Mouse (Mus musculus): ENCODE measurements around the gene Ep300. TPM values are rescaled to one million over a fixed set of nuclear protein-coding genes. Genes with fewer than 3 reads are reported as not detected.

Gene Ep300
- total and polyA plus RNA-seq, 3 experiments, result 11.6 to 45.2 (median 32.3) TPM

- TF ChIP-seq NRF1 (IDR thresholded peaks at IDR 0.05; ENCODE audit: insufficient read depth, low read depth, low read length, poor library complexity, severe bottlenecking) (no peak), CTCF (IDR thresholded peaks at IDR 0.05 in 2 of 3, conservative IDR thresholded peaks at IDR 0.05 in 1 of 3; ENCODE audit: control insufficient read depth in 1 of 3, insufficient read depth in 1 of 3, low read depth in 2 of 3, low read length in 3 of 3, poor library complexity in 1 of 3, severe bottlenecking in 1 of 3) (peak; percentile 67 to 81 (median 69)), MAX (IDR thresholded peaks at IDR 0.05; ENCODE audit: low read length) (no peak), ZNF384 (IDR thresholded peaks at IDR 0.05; ENCODE audit: low read depth, low read length) (0 out of 2 replicates have a peak, but pooled peaks have one; percentile 15), RCOR1 (IDR thresholded peaks at IDR 0.05; ENCODE audit: low read depth, low read length) (no peak), RAD21 (IDR thresholded peaks at IDR 0.05; ENCODE audit: low read depth, low read length) (peak; percentile 74), ETS1 (IDR thresholded peaks at IDR 0.05; ENCODE audit: low read depth, low read length) (no peak), HCFC1 (IDR thresholded peaks at IDR 0.05; ENCODE audit: low read depth, low read length) (no peak), SMC3 (IDR thresholded peaks at IDR 0.05; ENCODE audit: low read depth, low read length) (peak; percentile 79), SIN3A (IDR thresholded peaks at IDR 0.05; ENCODE audit: low read length) (peak; percentile 35; the same call in 1 of the 2 replicates), MYC (IDR thresholded peaks at IDR 0.05; ENCODE audit: low read depth, low read length) (no peak), ZC3H11A (IDR thresholded peaks at IDR 0.05; ENCODE audit: low read depth, low read length) (peak; percentile 56)
- H3K36me3 ChIP-seq (ENCODE audit: control insufficient read depth in 1 of 2, insufficient read depth in 2 of 2, low read length in 2 of 2), result peaks cover under 1 to 8% of the 10 kb centered on the region in 2 experiments; a peak in 3 of 4 replicates
- H3K4me1 ChIP-seq (ENCODE audit: control insufficient read depth in 1 of 2, insufficient read depth in 2 of 2, low read length in 2 of 2), result peaks cover under 1 to 3% of the 10 kb centered on the region in 2 experiments; a peak in 2 of 4 replicates
- no peak overlapping the region for H3K27ac ChIP-seq (ENCODE audit: control insufficient read depth, low read depth, low read length)
- H3K27me3 ChIP-seq (ENCODE audit: control insufficient read depth in 1 of 2, insufficient read depth in 2 of 2, low read length in 2 of 2), result no peaks in the 10 kb centered on the region
- no peak overlapping the region for H3K9ac ChIP-seq (ENCODE audit: control insufficient read depth, low read depth, low read length, poor library complexity, severe bottlenecking)
- DNase-seq (ENCODE audit: low read depth, low spot score), result peak; percentile 65
- peaks cover 8% of the 10 kb centered on the region for H3K79me2 ChIP-seq (ENCODE audit: control insufficient read depth, insufficient read depth, low read length, poor library complexity)
- H3K9me3 ChIP-seq (replicated peaks; ENCODE audit: insufficient read depth, low read length), result no peaks in the 10 kb centered on the region
- H3K4me3 ChIP-seq (ENCODE audit: control insufficient read depth in 1 of 2, insufficient read depth in 1 of 2, low read depth in 2 of 2, low read length in 2 of 2), result no peak overlapping the region
Observed at GRCm38 (mm10) chr15:81670231-81670640, 85.1 kb downstream of the Ep300 start.

GRCm38 (mm10) chr15:81676637-81677036 lies 91.5 kb downstream of the Ep300 start:
- no peak overlapping the region for H3K9ac ChIP-seq (ENCODE audit: control insufficient read depth, low read depth, low read length, poor library complexity, severe bottlenecking)
- no peaks in the 10 kb centered on the region for H3K4me1 ChIP-seq (ENCODE audit: control insufficient read depth in 1 of 2, insufficient read depth in 2 of 2, low read length in 2 of 2)
- no peak overlapping the region for H3K4me3 ChIP-seq (ENCODE audit: control insufficient read depth in 1 of 2, insufficient read depth in 1 of 2, low read depth in 2 of 2, low read length in 2 of 2)
- peaks cover 0 to 4% of the 10 kb centered on the region in 2 experiments; a peak in 2 of 4 replicates for H3K36me3 ChIP-seq (ENCODE audit: control insufficient read depth in 1 of 2, insufficient read depth in 2 of 2, low read length in 2 of 2)
- H3K79me2 ChIP-seq (ENCODE audit: control insufficient read depth, insufficient read depth, low read length, poor library complexity), result no peaks in the 10 kb centered on the region
- TF ChIP-seq TAL1 (IDR thresholded peaks at IDR 0.05; ENCODE audit: low read length), result no peak
- no peaks in the 10 kb centered on the region for H3K9me3 ChIP-seq (replicated peaks; ENCODE audit: insufficient read depth, low read length)
- no peak for DNase-seq (ENCODE audit: low read depth, low spot score)
- no peaks in the 10 kb centered on the region for H3K27me3 ChIP-seq (ENCODE audit: control insufficient read depth in 1 of 2, insufficient read depth in 2 of 2, low read length in 2 of 2)
- H3K27ac ChIP-seq (ENCODE audit: control insufficient read depth, low read depth, low read length), result no peak overlapping the region

- Histone ChIP-seq H3K27ac (ENCODE audit: control insufficient read depth, low read depth, low read length) (no peak overlapping the region), H3K9ac (ENCODE audit: control insufficient read depth, low read depth, low read length, poor library complexity, severe bottlenecking) (no peak overlapping the region), H3K4me1 (ENCODE audit: control insufficient read depth in 1 of 2, insufficient read depth in 2 of 2, low read length in 2 of 2) (no peaks in the 10 kb centered on the region), H3K27me3 (ENCODE audit: control insufficient read depth in 1 of 2, insufficient read depth in 2 of 2, low read length in 2 of 2) (no peaks in the 10 kb centered on the region), H3K4me3 (ENCODE audit: control insufficient read depth in 1 of 2, insufficient read depth in 1 of 2, low read depth in 2 of 2, low read length in 2 of 2) (no peak overlapping the region), H3K79me2 (ENCODE audit: control insufficient read depth, insufficient read depth, low read length, poor library complexity) (no peaks in the 10 kb centered on the region), H3K36me3 (ENCODE audit: control insufficient read depth in 1 of 2, insufficient read depth in 2 of 2, low read length in 2 of 2) (peaks cover 0 to 14% of the 10 kb centered on the region in 2 experiments; a peak in 2 of 4 replicates), H3K9me3 (replicated peaks; ENCODE audit: insufficient read depth, low read length) (no peaks in the 10 kb centered on the region)
- no peak for TF ChIP-seq TBP (IDR thresholded peaks at IDR 0.05; ENCODE audit: low read depth, low read length)
- TF ChIP-seq HCFC1 (IDR thresholded peaks at IDR 0.05; ENCODE audit: low read depth, low read length), result no peak
- no peak for TF ChIP-seq NRF1 (IDR thresholded peaks at IDR 0.05; ENCODE audit: insufficient read depth, low read depth, low read length, poor library complexity, severe bottlenecking)
- TF ChIP-seq MAZ (IDR thresholded peaks at IDR 0.05; ENCODE audit: low read depth, low read length), result no peak
- no peak for TF ChIP-seq E2F4 (IDR thresholded peaks at IDR 0.05; ENCODE audit: borderline replicate concordance, low read depth, low read length)
- TF ChIP-seq RCOR1 (IDR thresholded peaks at IDR 0.05; ENCODE audit: low read depth, low read length), result no peak
- no peak for TF ChIP-seq GABPA (IDR thresholded peaks at IDR 0.05; ENCODE audit: low read depth, low read length)
- TF ChIP-seq JUND (IDR thresholded peaks at IDR 0.05; ENCODE audit: low read depth, low read length), result no peak
- TF ChIP-seq TCF12 (IDR thresholded peaks at IDR 0.05; ENCODE audit: low read depth, low read length), result no peak
- TF ChIP-seq USF2 (IDR thresholded peaks at IDR 0.05; ENCODE audit: borderline replicate concordance in 1 of 2, insufficient read depth in 1 of 2, low read depth in 1 of 2, low read length in 2 of 2), result no peak
- no peak for TF ChIP-seq SMC3 (IDR thresholded peaks at IDR 0.05; ENCODE audit: low read depth, low read length)
- no peak for TF ChIP-seq NELFE (IDR thresholded peaks at IDR 0.05; ENCODE audit: low read depth, low read length)
- TF ChIP-seq CTCF (IDR thresholded peaks at IDR 0.05 in 2 of 3, conservative IDR thresholded peaks at IDR 0.05 in 1 of 3; ENCODE audit: control insufficient read depth in 1 of 3, insufficient read depth in 1 of 3, low read depth in 2 of 3, low read length in 3 of 3, poor library complexity in 1 of 3, severe bottlenecking in 1 of 3), result no peak
- TF ChIP-seq MAX (IDR thresholded peaks at IDR 0.05; ENCODE audit: low read length), result no peak
- TF ChIP-seq ZC3H11A (IDR thresholded peaks at IDR 0.05; ENCODE audit: low read depth, low read length), result no peak
- no peak for TF ChIP-seq SIN3A (IDR thresholded peaks at IDR 0.05; ENCODE audit: low read length)
- no peak for TF ChIP-seq CHD2 (IDR thresholded peaks at IDR 0.05; ENCODE audit: low read length)
- no peak for TF ChIP-seq POLR2A (IDR thresholded peaks at IDR 0.05; ENCODE audit: control insufficient read depth in 1 of 2, insufficient read depth in 1 of 2, low read depth in 1 of 2, low read length in 2 of 2, poor library complexity in 1 of 2)
- no peak for TF ChIP-seq BHLHE40 (IDR thresholded peaks at IDR 0.05; ENCODE audit: borderline replicate concordance, low read depth, low read length)
- no peak for DNase-seq (ENCODE audit: low read depth, low spot score)
Observed at GRCm38 (mm10) chr15:81680301-81680805, 95.2 kb downstream of the Ep300 start.
